Mouse (Mus musculus): ENCODE data around the gene Dlgap5. TPM values are rescaled to one million over a fixed set of nuclear protein-coding genes. Genes with fewer than 3 reads are reported as not detected.

Dlgap5 gene
- total and polyA plus RNA-seq, 3 experiments = 48.9 to 62.9 (median 53.5) TPM

DNA sequence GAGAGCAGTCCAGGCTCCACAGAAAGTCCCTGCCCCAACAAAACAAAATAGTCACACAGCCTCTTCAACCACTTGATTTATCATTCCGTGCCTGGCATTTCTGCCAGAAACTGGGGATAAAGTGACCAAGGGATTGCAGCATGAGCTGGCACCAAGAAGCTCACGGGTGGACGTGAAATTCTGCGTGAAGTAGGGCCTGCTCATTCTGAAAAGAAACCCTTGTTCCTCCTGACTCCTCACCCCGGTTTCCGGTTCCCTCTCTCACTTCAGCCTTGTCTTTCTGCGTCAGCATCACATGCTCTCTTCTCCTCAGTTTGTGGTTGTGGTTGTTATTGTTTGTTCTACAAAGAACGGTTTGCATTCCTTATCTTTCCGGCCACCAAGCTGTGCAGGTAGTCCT is 56.3 kb downstream of the Dlgap5 start:
- H3K4me3 ChIP-seq (replicated peaks in 1 of 3; ENCODE audit: low read depth in 2 of 3, low read length in 2 of 3, poor library complexity in 1 of 3) = no peak overlapping the region
- no peaks in the 10 kb centered on the region for H3K27me3 ChIP-seq (replicated peaks)
- no peaks in the 10 kb centered on the region for H3K36me3 ChIP-seq (replicated peaks in 1 of 2; ENCODE audit: control insufficient read depth in 1 of 2, insufficient read depth in 1 of 2, low read length in 1 of 2)
- H3K9ac ChIP-seq (ENCODE audit: insufficient read depth, low read depth) = no peak overlapping the region
- in situ Hi-C loops (cut with MboI; ENCODE audit: low pct_ligation_motif_present, low pct_unique_long_range_greater_than_20kb, low sequenced_read_pairs) = no loop called here
- peaks cover 21 to 42% of the 10 kb centered on the region in 2 experiments for H3K4me1 ChIP-seq (ENCODE audit: control insufficient read depth in 1 of 2, insufficient read depth in 2 of 2)
- peak; percentile 59 for DNase-seq (ENCODE audit: extremely low read depth)
- no peaks in the 10 kb centered on the region for H3K9me3 ChIP-seq (replicated peaks; ENCODE audit: low read length)
- H3K4me2 ChIP-seq (ENCODE audit: insufficient read depth, low read depth, poor library complexity, severe bottlenecking) = peak overlapping the region; percentile 5; the same call in 1 of the 2 replicates
- no peak for TF ChIP-seq MAZ (IDR thresholded peaks at IDR 0.05; ENCODE audit: low read depth, low read length)
- TF ChIP-seq ELF1 (IDR thresholded peaks at IDR 0.05; ENCODE audit: low read depth, low read length) = peak; percentile 53
- peak; percentile 49 for TF ChIP-seq NELFE (IDR thresholded peaks at IDR 0.05; ENCODE audit: low read depth, low read length)
- TF ChIP-seq USF2 (conservative IDR thresholded peaks at IDR 0.05; ENCODE audit: low read depth, low read length) = no peak; the same call in 1 of the 2 replicates
- TF ChIP-seq MXI1 (IDR thresholded peaks at IDR 0.05; ENCODE audit: low read depth, low read length) = no peak
- TF ChIP-seq ZMIZ1 (IDR thresholded peaks at IDR 0.05; ENCODE audit: low read depth, low read length) = peak; percentile 93
- TF ChIP-seq UBTF (IDR thresholded peaks at IDR 0.05; ENCODE audit: low read depth, low read length) = no peak
- TF ChIP-seq BHLHE40 (IDR thresholded peaks at IDR 0.05; ENCODE audit: low read depth, low read length) = no peak
- TF ChIP-seq IRF4 (IDR thresholded peaks at IDR 0.05; ENCODE audit: low read depth, low read length) = peak; percentile 30; the same call in 1 of the 2 replicates
- peak; percentile 10; the same call in 1 of the 2 replicates for TF ChIP-seq ETS1 (conservative IDR thresholded peaks at IDR 0.05; ENCODE audit: low read depth, low read length)
- TF ChIP-seq CTCF (conservative IDR thresholded peaks at IDR 0.05 in 1 of 2, IDR thresholded peaks at IDR 0.05 in 1 of 2; ENCODE audit: low read depth in 2 of 2, low read length in 2 of 2) = no peak
- no peak for TF ChIP-seq PAX5 (IDR thresholded peaks at IDR 0.05; ENCODE audit: low read length)
- no peak for TF ChIP-seq CHD1 (IDR thresholded peaks at IDR 0.05; ENCODE audit: low read depth, low read length)
- no peak for TF ChIP-seq RAD21 (IDR thresholded peaks at IDR 0.05; ENCODE audit: low read depth, low read length)
- no peak for TF ChIP-seq JUND (conservative IDR thresholded peaks at IDR 0.05; ENCODE audit: low read depth, low read length)
- TF ChIP-seq RCOR1 (conservative IDR thresholded peaks at IDR 0.05; ENCODE audit: low read depth, low read length) = no peak
- TF ChIP-seq EP300 (IDR thresholded peaks at IDR 0.05; ENCODE audit: low read length) = no peak; the same call in 1 of the 2 replicates
- TF ChIP-seq ZNF384 (IDR thresholded peaks at IDR 0.05; ENCODE audit: low read depth, low read length) = no peak
- TF ChIP-seq USF1 (IDR thresholded peaks at IDR 0.05; ENCODE audit: low read depth, low read length) = peak; percentile 45
- no peak for TF ChIP-seq E2F4 (IDR thresholded peaks at IDR 0.05; ENCODE audit: insufficient replicate concordance, low read depth, low read length)
- TF ChIP-seq ZC3H11A (IDR thresholded peaks at IDR 0.05; ENCODE audit: low read depth, low read length) = no peak
- TF ChIP-seq MAX (IDR thresholded peaks at IDR 0.05; ENCODE audit: low read length) = 0 out of 2 replicates have a peak, but pooled peaks have one; percentile 34
- TF ChIP-seq POLR2AphosphoS2 (IDR thresholded peaks at IDR 0.05; ENCODE audit: low read depth, low read length) = no peak
- TF ChIP-seq TCF12 (IDR thresholded peaks at IDR 0.05; ENCODE audit: low read depth, low read length) = 0 out of 2 replicates have a peak, but pooled peaks have one; percentile 11
- no peak for TF ChIP-seq MAFK (IDR thresholded peaks at IDR 0.05; ENCODE audit: insufficient replicate concordance, low read length)
- TF ChIP-seq TBP (conservative IDR thresholded peaks at IDR 0.05; ENCODE audit: low read depth, low read length) = peak; percentile 73
- TF ChIP-seq SMC3 (IDR thresholded peaks at IDR 0.05; ENCODE audit: low read depth, low read length) = no peak
- peak; percentile 63 for TF ChIP-seq POLR2A (IDR thresholded peaks at IDR 0.05; ENCODE audit: low read depth, low read length)
- TF ChIP-seq KAT2A (IDR thresholded peaks at IDR 0.05; ENCODE audit: insufficient replicate concordance, low read length) = no peak
- TF ChIP-seq GABPA (IDR thresholded peaks at IDR 0.05; ENCODE audit: insufficient replicate concordance, low read depth, low read length) = no peak
- no peak for TF ChIP-seq MYC (IDR thresholded peaks at IDR 0.05; ENCODE audit: low read depth, low read length)
- no peak for TF ChIP-seq JUN (IDR thresholded peaks at IDR 0.05; ENCODE audit: insufficient read depth, low read depth, low read length)
- TF ChIP-seq CHD2 (IDR thresholded peaks at IDR 0.05; ENCODE audit: low read length) = no peak
- TF ChIP-seq ZKSCAN1 (IDR thresholded peaks at IDR 0.05; ENCODE audit: borderline replicate concordance, low read depth, low read length) = no peak
- TF ChIP-seq MEF2A (IDR thresholded peaks at IDR 0.05; ENCODE audit: borderline replicate concordance, low read depth, low read length) = no peak
- TF ChIP-seq HCFC1 (IDR thresholded peaks at IDR 0.05; ENCODE audit: low read depth, low read length) = no peak; the same call in 1 of the 2 replicates
- 0 out of 2 replicates have a peak, but pooled peaks have one; percentile 14 for TF ChIP-seq SIN3A (IDR thresholded peaks at IDR 0.05; ENCODE audit: low read length)
- no peak for TF ChIP-seq NRF1 (IDR thresholded peaks at IDR 0.05; ENCODE audit: low read depth, low read length)
- peak overlapping the region; percentile 36; the same call in 1 of the 2 replicates for H3K27ac ChIP-seq (ENCODE audit: insufficient read depth, low read depth)
- no peaks in the 10 kb centered on the region for H3K79me2 ChIP-seq (replicated peaks; ENCODE audit: control insufficient read depth, extremely low read depth, insufficient read depth, poor library complexity, severe bottlenecking)
- dilution Hi-C loops (cut with MboI; ENCODE audit: extremely low pct_ligation_motif_present, extremely low pct_unique_long_range_greater_than_20kb, low sequenced_read_pairs) = no loop called here

Data from CH12.LX (cell line).